Mouse (Mus musculus): Measurements from ENCODE around the gene Imp3. TPM values are rescaled to one million over a fixed set of nuclear protein-coding genes. Genes with fewer than 3 reads are reported as not detected.

The Imp3 gene
- polyA plus RNA-seq, 1 experiment from 2014 or later, result 95.0 TPM

DNA sequence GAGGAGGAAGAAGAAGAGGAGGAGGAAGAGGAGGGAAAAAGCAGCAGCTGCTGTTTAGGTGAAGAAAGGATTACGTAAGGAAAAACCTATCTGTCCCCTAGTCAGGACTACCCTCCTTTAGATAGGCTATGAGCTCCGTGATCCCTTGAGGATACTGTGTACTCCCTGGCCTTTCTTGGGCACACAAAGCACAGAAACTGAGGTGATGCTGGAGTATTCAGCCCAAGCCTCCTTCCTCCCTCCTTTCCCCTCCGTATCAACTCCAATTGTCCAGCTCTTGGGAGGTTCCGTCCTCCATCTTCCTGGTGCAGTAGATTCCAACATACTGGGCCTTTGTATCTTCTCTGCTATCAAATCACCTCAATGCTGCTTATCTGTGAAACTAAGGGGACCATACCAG lies 14.5 kb upstream of the Imp3 start:
- peak overlapping the region; percentile 84; the same call in 1 of the 2 replicates for H3K4me2 ChIP-seq (replicated peaks)
- WGBS, result 85% methylated on average over 4 of the region's 4 CpGs
- peaks cover 49% of the 10 kb centered on the region for H3K4me1 ChIP-seq
- H3K36me3 ChIP-seq, result peaks cover 33% of the 10 kb centered on the region
- H3K9me3 ChIP-seq (replicated peaks), result no peaks in the 10 kb centered on the region
- H3K27me3 ChIP-seq, result no peaks in the 10 kb centered on the region
- H3K27ac ChIP-seq (replicated peaks), result 0 out of 2 replicates have a peak overlapping the region, but pooled peaks have one; percentile 73
- 0 out of 2 replicates have a peak overlapping the region, but pooled peaks have one; percentile 40 for H3K4me3 ChIP-seq (replicated peaks)
- no peak overlapping the region for H3K9ac ChIP-seq
- ATAC-seq (ENCODE audit: insufficient number of reproducible peaks, low FRiP score, low TSS enrichment, low read depth), result no peak

DNA sequence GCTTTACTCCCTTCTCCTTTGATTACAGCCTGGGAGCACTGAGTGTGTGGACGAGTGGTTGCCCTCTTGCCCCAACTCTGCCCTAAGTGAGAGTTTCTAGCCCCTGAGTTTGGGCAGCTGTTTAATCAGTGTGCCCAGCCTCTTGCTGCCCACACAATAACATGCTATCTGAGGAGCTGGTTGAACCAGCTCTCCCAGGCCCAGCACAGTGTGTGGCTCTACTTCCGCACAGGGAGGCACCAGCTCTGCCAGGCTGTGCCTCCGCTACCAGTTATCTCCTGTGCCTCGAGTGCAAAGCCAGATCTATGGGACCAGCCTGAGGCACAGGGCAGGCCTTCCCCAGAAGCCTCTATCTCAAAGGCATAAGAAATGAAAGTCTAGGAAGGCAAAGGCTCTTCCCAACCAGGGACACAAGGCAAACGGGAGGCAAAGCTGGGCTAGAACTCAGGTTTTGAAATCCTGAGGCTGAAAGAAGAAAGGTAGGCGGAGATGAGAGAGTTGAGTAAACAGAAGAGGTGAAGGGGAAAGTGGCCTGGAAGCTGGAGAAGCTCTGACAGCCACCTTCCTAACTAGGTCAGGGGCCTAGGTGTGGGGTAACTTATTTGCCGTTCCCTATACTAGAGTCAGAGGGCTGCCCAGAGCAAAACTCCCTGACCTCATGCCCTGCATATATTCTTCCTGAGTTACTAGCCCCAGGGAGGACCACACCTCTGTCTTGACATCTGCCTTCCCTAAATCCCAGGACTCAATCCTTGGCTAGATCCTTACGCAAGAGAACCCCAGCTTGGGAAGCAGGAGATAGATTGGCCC lies 13.2 kb upstream of the Imp3 start:
- H3K9me3 ChIP-seq (replicated peaks), result no peaks in the 10 kb centered on the region
- 45% methylated on average over 8 of the region's 8 CpGs for WGBS
- H3K27ac ChIP-seq (replicated peaks), result peak overlapping the region; percentile 73
- no peak for ATAC-seq (ENCODE audit: insufficient number of reproducible peaks, low FRiP score, low TSS enrichment, low read depth)
- H3K4me1 ChIP-seq, result peaks cover 55% of the 10 kb centered on the region
- peak overlapping the region; percentile 40 for H3K4me3 ChIP-seq (replicated peaks)
- H3K36me3 ChIP-seq, result peaks cover 21% of the 10 kb centered on the region
- peak overlapping the region; percentile 84 for H3K4me2 ChIP-seq (replicated peaks)
- H3K27me3 ChIP-seq, result no peaks in the 10 kb centered on the region
- H3K9ac ChIP-seq, result peak overlapping the region; percentile 33; the same call in 1 of the 2 replicates

DNA sequence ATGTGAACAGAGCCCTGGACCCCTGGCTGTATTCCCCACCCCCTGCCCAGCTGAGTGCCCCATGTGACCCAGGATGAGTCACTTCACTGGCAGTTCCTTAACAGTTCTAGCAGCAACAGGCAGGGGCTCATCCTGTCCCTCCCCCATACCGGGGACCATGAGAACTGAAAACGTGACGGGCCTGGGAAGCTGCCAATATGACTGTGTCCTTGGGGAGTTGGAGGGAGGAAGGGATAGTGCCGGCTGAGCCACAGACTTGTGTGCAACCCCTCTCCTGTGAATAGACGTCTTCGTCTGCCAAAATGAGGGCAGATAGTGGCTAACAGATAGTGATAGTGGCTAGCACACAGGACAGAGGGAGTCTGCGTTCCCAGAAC lies 12.6 kb upstream of the Imp3 start:
- no peaks in the 10 kb centered on the region for H3K27me3 ChIP-seq
- H3K36me3 ChIP-seq, result peaks cover 20% of the 10 kb centered on the region
- H3K4me3 ChIP-seq (replicated peaks), result peak overlapping the region; percentile 40
- peak overlapping the region; percentile 73 for H3K27ac ChIP-seq (replicated peaks)
- no peaks in the 10 kb centered on the region for H3K9me3 ChIP-seq (replicated peaks)
- peak overlapping the region; percentile 84 for H3K4me2 ChIP-seq (replicated peaks)
- H3K4me1 ChIP-seq, result peaks cover 55% of the 10 kb centered on the region
- ATAC-seq (ENCODE audit: insufficient number of reproducible peaks, low FRiP score, low TSS enrichment, low read depth), result 0 out of 2 replicates have a peak, but pooled peaks have one; percentile 32
- peak overlapping the region; percentile 33 for H3K9ac ChIP-seq
- 9% methylated on average over 7 of the region's 7 CpGs for WGBS

DNA sequence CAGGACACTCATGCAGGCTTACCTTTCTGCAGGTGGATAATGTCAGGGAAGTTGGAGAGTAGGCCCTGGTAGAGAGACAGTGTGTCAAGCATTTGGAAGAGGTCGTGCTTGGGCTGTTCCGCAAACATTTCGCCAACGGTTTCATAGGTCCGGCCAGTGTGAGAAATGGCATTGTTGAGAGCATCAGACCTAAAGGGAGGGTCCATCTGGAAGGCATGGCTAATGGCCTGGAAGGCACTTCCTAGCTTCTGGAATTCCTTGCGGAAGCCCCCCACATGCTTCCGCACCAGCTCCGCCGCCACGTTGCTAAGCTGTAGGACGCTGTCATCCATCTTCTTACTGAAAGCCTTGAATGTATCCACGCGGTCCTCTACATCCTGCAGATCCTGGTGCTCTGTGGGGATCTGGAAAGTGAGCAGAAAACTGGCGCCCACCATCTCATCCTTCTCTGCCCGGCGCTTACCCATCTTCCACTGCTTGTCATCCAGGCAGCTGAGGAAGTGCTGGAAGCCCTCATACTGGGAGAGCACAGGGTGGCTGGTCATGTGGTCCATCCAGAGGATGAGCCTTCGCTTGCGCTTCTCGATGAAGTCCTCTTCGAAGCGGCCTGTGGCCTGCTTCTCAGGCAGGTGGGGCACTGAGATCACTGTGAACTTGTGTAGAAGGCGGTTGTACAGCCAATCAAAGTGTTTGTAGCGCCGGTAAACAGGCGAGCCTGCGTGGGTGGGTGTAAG lies 11.8 kb upstream of the Imp3 start:
- Histone ChIP-seq H3K27ac (replicated peaks) (peak overlapping the region; percentile 73), H3K4me1 (peaks cover 55% of the 10 kb centered on the region), H3K4me2 (replicated peaks) (peak overlapping the region; percentile 84), H3K9ac (peak overlapping the region; percentile 33; the same call in 1 of the 2 replicates), H3K27me3 (no peaks in the 10 kb centered on the region), H3K4me3 (replicated peaks) (peak overlapping the region; percentile 40), H3K36me3 (peaks cover 14% of the 10 kb centered on the region), H3K9me3 (replicated peaks) (no peaks in the 10 kb centered on the region)
- WGBS, result 88% methylated on average over 26 of the region's 26 CpGs
- no peak for ATAC-seq (ENCODE audit: insufficient number of reproducible peaks, low FRiP score, low TSS enrichment, low read depth)

DNA sequence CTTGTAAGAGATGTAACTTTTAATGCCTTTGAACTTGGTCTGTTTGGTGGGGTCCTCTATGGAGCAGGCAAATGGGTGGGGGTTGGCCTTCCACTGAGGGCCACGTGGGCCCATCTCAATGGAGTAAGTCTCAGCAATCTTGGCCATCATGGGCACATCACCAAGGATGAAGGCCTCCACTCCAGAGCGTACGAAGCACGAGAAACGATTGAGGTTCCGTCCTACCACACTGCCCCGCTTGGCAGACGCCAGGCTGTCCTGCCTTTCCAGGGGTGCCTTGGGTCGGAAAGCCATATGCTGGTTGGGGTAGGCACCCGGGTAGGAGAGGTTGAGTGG lies 11.3 kb upstream of the Imp3 start:
- Histone ChIP-seq H3K9me3 (replicated peaks) (no peaks in the 10 kb centered on the region), H3K4me3 (replicated peaks) (peak overlapping the region; percentile 76; the same call in 1 of the 2 replicates), H3K4me2 (replicated peaks) (peak overlapping the region; percentile 84), H3K36me3 (peaks cover 13% of the 10 kb centered on the region), H3K27me3 (no peaks in the 10 kb centered on the region), H3K27ac (replicated peaks) (no peak overlapping the region), H3K4me1 (peaks cover 55% of the 10 kb centered on the region), H3K9ac (no peak overlapping the region)
- WGBS, result 94% methylated on average over 10 of the region's 10 CpGs
- no peak for ATAC-seq (ENCODE audit: insufficient number of reproducible peaks, low FRiP score, low TSS enrichment, low read depth)

- WGBS, result 87% methylated on average over 10 of the region's 10 CpGs
- no peaks in the 10 kb centered on the region for H3K27me3 ChIP-seq
- H3K9ac ChIP-seq, result peak overlapping the region; percentile 80; the same call in 1 of the 2 replicates
Observed at GRCm38 (mm10) chr9:56926387-56926786, 10.9 kb upstream of the Imp3 start.

DNA sequence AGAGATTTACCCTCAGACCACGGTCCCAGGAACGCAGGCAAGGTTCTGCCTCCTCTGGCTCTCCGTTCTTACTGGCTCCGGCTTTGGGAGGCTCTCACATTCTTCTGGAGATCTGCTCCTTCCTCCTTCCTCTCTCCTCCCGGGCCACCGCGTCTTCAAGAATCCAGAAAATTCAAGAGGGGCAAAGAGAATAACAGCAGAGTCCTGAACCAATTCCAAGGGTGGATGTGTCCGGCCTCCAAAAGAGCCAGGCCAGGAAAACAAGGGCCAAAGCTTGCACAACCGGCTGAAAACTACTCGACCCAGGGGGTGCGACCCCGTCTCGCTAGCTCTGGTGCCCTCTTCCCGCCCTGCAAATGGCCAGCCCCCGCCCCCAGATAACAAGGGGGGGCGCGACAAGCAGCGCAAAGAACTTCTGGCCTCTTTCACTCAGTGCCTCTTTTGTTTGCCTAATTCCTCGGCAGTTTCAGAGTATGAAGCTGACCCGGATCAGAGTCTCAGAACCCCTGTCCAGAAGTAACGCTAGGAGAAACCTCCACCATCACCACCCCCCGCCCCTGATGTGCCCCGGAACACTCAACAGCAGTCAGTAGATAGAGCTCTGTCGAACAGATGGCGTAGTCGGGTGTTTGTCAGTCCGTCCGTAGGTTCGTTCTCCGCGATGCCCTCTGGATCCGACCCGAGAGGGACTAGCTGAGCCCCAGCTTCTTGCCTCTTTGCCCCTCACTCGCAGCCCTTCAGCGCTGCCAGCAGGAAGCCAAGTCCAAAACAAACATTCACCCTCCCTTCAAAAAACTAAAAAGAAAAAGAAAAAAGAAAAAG lies 9.9 kb upstream of the Imp3 start:
- peak; percentile 19; the same call in 1 of the 2 replicates for ATAC-seq (ENCODE audit: insufficient number of reproducible peaks, low FRiP score, low TSS enrichment, low read depth)
- Histone ChIP-seq H3K27me3 (no peaks in the 10 kb centered on the region), H3K4me1 (peaks cover 55% of the 10 kb centered on the region), H3K27ac (replicated peaks) (peak overlapping the region; percentile 98), H3K36me3 (no peaks in the 10 kb centered on the region; the same call in 1 of the 2 replicates), H3K4me2 (replicated peaks) (peak overlapping the region; percentile 84), H3K9ac (peak overlapping the region; percentile 80), H3K9me3 (replicated peaks) (no peaks in the 10 kb centered on the region), H3K4me3 (replicated peaks) (peak overlapping the region; percentile 76)
- WGBS, result under 1% methylated on average over 35 of the region's 35 CpGs

More at GRCm38 (mm10) chr9:56926387-56926786, 10.9 kb upstream of the Imp3 start:
- Histone ChIP-seq H3K4me3 (replicated peaks) (peak overlapping the region; percentile 76), H3K4me2 (replicated peaks) (peak overlapping the region; percentile 84), H3K36me3 (peaks cover 10% of the 10 kb centered on the region), H3K4me1 (peaks cover 55% of the 10 kb centered on the region), H3K27ac (replicated peaks) (0 out of 2 replicates have a peak overlapping the region, but pooled peaks have one; percentile 44), H3K9me3 (replicated peaks) (no peaks in the 10 kb centered on the region)
- no peak for ATAC-seq (ENCODE audit: insufficient number of reproducible peaks, low FRiP score, low TSS enrichment, low read depth)

DNA sequence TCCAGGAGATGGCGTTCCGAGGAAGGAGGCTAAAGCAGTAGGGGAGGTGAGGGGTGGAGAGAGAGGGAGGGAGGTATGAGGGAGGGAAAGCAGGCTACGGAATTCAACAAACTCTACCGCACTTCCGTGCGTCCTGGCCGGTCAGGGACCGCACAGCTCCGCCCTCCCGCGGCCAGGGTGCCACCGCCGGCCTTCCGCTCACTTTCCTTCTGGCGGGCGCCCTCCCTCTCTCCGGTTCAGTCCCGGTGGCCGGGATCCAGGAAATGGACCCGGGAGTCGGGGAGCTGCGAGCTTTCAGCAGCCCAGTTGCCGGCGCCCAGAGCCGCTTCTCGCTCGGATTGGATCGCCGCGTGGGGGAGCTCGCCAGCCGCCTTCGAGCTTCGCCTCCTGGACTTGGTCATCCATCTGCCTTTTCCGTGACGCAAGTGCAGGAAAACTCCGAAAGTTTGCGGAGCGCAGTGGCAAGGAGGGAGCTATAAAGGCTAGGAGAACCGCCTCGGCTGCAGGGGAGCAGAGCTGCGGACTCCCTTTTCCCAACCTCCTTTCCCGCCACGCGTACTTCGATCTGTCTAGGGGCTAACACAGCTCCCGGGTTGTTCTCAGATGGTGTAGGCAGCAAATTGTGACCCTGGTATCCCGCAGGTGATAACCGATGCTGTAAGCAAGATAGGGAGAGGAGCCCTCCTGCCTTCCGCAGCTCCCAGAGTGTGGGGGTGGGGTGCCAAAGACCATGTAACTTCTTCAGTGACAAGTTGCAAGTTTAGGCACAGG lies 9.0 kb upstream of the Imp3 start, which contains the start of gene Snx33:
Snx33 (minus strand) TSS at position 331 of the 771 bp plus-strand sequence.
- Histone ChIP-seq H3K4me3 (replicated peaks) (peak within 1 kb of the TSS; percentile 76), H3K27ac (replicated peaks) (peak within 1 kb of the TSS; percentile 98), H3K9ac (peak within 1 kb of the TSS; percentile 80), H3K27me3 (no peaks in the 10 kb centered on the region), H3K4me2 (replicated peaks) (peak within 1 kb of the TSS; percentile 84), H3K36me3 (no peaks in the 10 kb centered on the region), H3K4me1 (peaks cover 48% of the 10 kb centered on the region), H3K9me3 (replicated peaks) (no peaks in the 10 kb centered on the region)
- ATAC-seq (ENCODE audit: insufficient number of reproducible peaks, low FRiP score, low TSS enrichment, low read depth), result peak; percentile 86
- 0% methylated on average over 49 of the region's 50 CpGs for WGBS

GRCm38 (mm10) chr9:56929496-56929895 lies 7.8 kb upstream of the Imp3 start:
- Histone ChIP-seq H3K9ac (no peak overlapping the region), H3K4me1 (peaks cover 35% of the 10 kb centered on the region), H3K4me3 (replicated peaks) (no peak overlapping the region), H3K27me3 (no peaks in the 10 kb centered on the region), H3K9me3 (replicated peaks) (no peaks in the 10 kb centered on the region), H3K27ac (replicated peaks) (no peak overlapping the region), H3K36me3 (no peaks in the 10 kb centered on the region), H3K4me2 (replicated peaks) (no peak overlapping the region)
- no peak for ATAC-seq (ENCODE audit: insufficient number of reproducible peaks, low FRiP score, low TSS enrichment, low read depth)
- WGBS, result 57% methylated on average over 4 of the region's 4 CpGs

DNA sequence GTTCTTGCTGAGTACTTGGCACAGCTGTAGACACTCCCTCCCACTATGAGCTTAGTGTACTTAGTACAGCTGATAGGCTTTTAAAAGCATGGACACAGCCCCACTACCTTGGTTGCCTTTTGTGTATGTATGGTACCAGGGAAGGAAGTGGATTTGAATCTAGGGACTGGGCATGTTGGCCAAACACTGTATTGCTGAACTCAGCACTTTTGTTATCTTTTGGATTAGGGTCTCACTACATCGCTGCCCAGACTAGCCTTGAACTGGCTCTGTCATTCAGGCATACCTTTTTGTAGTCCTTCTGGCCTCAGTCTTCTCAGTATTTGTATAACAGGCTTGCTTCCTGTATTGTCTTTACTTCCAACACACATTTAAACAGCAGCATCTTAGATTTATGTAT lies 6.7 kb upstream of the Imp3 start:
- H3K27ac ChIP-seq (replicated peaks), result no peak overlapping the region
- H3K27me3 ChIP-seq, result no peaks in the 10 kb centered on the region
- no peaks in the 10 kb centered on the region for H3K9me3 ChIP-seq (replicated peaks)
- no peak overlapping the region for H3K9ac ChIP-seq
- H3K4me3 ChIP-seq (replicated peaks), result no peak overlapping the region
- peaks cover 25% of the 10 kb centered on the region for H3K4me1 ChIP-seq
- ATAC-seq (ENCODE audit: insufficient number of reproducible peaks, low FRiP score, low TSS enrichment, low read depth), result no peak
- WGBS, result 80% methylated on average over 1 of the region's 1 CpGs
- no peaks in the 10 kb centered on the region for H3K36me3 ChIP-seq
- no peak overlapping the region for H3K4me2 ChIP-seq (replicated peaks)

All from embryonic facial prominence, embryonic 15.5 days (tissue).